Mouse (Mus musculus): ENCODE results near the gene Vmn2r95. TPM values are rescaled to one million over a fixed set of nuclear protein-coding genes. Genes with fewer than 3 reads are reported as not detected.
"Not testable (repeated sequence)": the region's sequence is repeated elsewhere in the genome, so short reads cannot be mapped to it uniquely, and the experiment has no call there.

Vmn2r95 gene
- total RNA-seq (2021): under 1 TPM in 1 of 2 experiments, not detected in 1; 0.02 TPM
- long read RNA-seq, experiment 1: 0 reads
- long read RNA-seq, experiment 2: 0 reads

- DNase-seq (ENCODE audit: low spot score in 2 of 2): no peak
- intact Hi-C loops (cut with DNase I): no loop called here
Observed at GRCm38 (mm10) chr17:18423778-18424177, at the start of gene Vmn2r95. Gene Vmn2r95, plus strand, starts transcription at chr17:18424078.

- DNase-seq (ENCODE audit: low spot score in 2 of 2): no peak
- intact Hi-C loops (cut with DNase I): no loop called here
Observed at GRCm38 (mm10) chr17:18455619-18456140, 31.8 kb downstream of the Vmn2r95 start.

- DNase-seq (ENCODE audit: low spot score in 2 of 2); intact Hi-C loops (cut with DNase I): not testable (repeated sequence)
Observed at GRCm38 (mm10) chr17:18458126-18458634, 34.3 kb downstream of the Vmn2r95 start.

- intact Hi-C loops (cut with DNase I): no loop called here
- no peak for DNase-seq (ENCODE audit: low spot score in 2 of 2)
Observed at GRCm38 (mm10) chr17:18462695-18463094, 38.8 kb downstream of the Vmn2r95 start.

- DNase-seq (ENCODE audit: low spot score in 2 of 2): no peak
- intact Hi-C loops (cut with DNase I): no loop called here
Observed at GRCm38 (mm10) chr17:18479885-18480284, 56.0 kb downstream of the Vmn2r95 start.

Other genes starting within 250 kb of the Vmn2r95 start
- gene Vmn2r94, start 146.3 kb upstream of the Vmn2r95 start, total RNA-seq (2021): not detected
- not detected for gene Vmn2r93, start 126.0 kb upstream of the Vmn2r95 start, total RNA-seq (2021)
- not detected for gene Vmn2r96, start 149.1 kb downstream of the Vmn2r95 start, total RNA-seq (2021)

Data from left cerebral cortex, postnatal 14 days (tissue).